Mouse (Mus musculus) cortical plate, adult 2 months (tissue): ENCODE data around the gene Slc13a4.

Experiments
- CTCF ChIP-seq: fragments of 200-500 bp; IDR thresholded peaks from 2 replicates; pipeline ENCODE4 v1.5.1; 2011; ENCODE audit warnings: mild to moderate bottlenecking, control low read depth, low read length; ENCODE audit not compliant: insufficient read depth; ENCODE audit errors: extremely low read depth
- POLR2A ChIP-seq: fragments of 200-500 bp; IDR thresholded peaks from 2 replicates; pipeline ENCODE4 v1.6.1; 2011; ENCODE audit warnings: mild to moderate bottlenecking, low read length, control low read depth; ENCODE audit not compliant: insufficient read depth; ENCODE audit errors: extremely low read depth

- TF ChIP-seq CTCF = no peak
- TF ChIP-seq POLR2A = no peak
These were observed 44.9 kb upstream of the Slc13a4 start for GRCm38 (mm10) chr6:35352867-35353266.
